Mouse (Mus musculus) kidney, adult 11 months (tissue): ENCODE results near the gene Hcn1.

Experiments
- DNase-seq: peaks from one replicate; pipeline ENCODE4 v3.0.0; 2022

Hcn1 gene

DNA sequence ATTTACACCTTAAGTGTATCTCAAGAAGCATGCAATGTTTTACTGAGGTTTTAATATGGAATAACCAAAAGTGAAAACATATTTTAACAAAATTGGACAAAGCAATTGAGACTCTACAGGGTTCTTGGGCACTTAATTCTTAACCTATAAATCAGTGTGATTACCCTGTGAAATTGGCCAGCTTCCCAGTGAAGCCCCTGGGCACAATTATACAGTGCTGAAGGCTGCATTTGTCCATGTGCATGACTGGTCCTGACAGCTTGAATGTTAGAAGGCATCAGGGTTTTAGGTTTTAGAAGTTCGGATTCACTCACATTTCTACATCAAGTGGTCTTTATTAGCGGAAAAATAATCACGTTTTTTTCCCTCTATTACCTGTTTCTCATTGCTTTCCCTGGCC is 103.9 kb downstream of the Hcn1 start:
- no peak for DNase-seq

DNA sequence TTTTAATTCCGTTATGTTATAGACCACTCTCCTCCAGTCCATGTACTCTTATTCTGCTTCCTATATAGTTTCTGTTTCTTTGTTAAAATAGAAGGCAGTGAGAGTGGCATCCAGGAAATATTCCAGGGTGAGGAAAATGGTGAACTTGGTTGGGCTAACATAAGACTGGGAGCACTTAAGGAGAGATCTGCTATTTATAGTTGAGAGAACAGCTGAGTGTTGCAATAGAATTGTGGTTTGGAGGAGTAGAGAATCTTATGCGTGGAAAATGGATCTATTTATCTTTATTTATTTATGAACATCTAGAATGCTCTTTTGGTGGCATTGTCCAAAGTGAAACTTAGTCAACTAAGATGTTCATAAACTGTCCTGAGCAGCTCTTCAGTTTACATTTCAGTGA is 104.4 kb downstream of the Hcn1 start:
- DNase-seq, result no peak

DNA sequence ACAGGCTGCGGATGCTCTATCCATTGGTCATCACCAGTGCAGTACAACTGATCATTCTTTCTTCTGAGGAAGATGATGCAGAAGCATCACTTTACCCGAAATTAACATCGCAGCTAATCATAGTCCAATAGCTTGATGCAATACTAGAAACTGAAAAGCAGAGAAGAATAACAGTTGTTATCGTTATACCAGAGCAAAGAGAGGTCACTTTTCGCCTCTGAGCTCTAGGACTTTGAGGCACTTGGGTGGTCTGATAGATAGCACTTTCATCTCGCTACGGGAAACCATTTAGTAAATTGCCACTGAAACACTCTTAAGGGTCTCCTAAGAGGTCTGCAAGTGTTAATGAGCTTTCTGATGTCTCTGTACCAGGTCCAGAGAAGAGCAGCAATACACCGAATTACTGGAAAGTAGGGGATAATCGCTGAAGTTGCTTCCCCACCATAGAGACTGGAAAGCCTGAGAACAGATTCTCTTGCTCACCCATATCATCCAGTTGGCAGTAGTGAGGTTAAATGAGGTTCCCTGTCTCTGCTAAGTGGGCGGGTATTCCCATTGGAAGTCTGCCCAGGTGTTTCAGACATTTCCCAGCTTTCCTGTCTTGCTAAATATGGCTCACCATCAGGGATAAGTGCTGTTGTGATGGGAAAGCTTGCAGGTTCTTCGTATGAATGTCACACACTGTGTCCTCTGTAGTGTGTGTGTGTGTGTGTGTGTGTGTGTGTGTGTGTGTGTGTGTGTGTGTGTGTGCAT is 105.0 kb downstream of the Hcn1 start:
- DNase-seq, result no peak

GRCm38 (mm10) chr13:117710811-117711210 is 108.7 kb downstream of the Hcn1 start:
- DNase-seq, result no peak

GRCm38 (mm10) chr13:117722090-117722489 is 120.0 kb downstream of the Hcn1 start:
- no peak for DNase-seq

DNA sequence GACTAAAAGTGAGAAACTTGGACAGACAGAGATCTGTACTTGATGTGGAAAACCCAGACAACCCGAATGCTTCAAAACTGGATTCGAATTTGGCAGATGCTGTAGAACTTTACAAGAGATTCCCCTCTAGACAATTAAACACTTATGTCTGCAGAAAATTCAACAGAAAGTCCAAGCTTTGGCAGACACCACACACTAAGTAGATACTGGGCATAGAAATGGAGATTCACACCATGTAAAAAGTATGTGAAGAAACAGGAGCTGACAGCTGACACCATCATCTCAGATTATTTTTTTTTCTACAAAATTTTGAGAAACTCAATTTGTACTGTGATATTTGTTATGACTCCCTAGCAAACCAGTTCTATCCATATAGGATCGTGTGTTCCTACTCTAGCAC is 122.0 kb downstream of the Hcn1 start:
- no peak for DNase-seq

DNA sequence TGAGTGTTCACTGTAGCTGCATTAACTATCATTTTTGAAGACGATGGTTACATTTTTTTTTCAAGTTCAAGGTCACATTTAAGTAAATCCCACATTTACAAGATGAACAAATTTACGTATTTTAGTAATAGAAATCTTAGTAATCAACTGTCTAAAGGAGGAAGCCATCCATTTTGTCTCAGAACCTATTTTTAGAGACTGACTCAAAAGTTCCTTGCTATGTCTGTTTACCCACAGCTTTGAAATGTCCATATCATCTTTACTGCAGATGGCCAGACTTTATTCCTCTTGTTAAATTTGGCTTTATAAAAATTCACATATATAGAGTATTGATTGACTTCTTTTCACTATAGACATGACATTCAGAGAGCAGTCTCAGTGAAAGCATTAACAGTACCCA is 126.3 kb downstream of the Hcn1 start:
- DNase-seq, result no peak

GRCm38 (mm10) chr13:117732738-117733137 is 130.6 kb downstream of the Hcn1 start:
- DNase-seq, result no peak

- no peak for DNase-seq
These were observed 142.3 kb downstream of the Hcn1 start for GRCm38 (mm10) chr13:117744451-117744850.

- DNase-seq, result no peak
These were observed 143.1 kb downstream of the Hcn1 start for GRCm38 (mm10) chr13:117745173-117745572.

- DNase-seq, result no peak
These were observed 163.4 kb downstream of the Hcn1 start for GRCm38 (mm10) chr13:117765487-117765886.

- no peak for DNase-seq
These were observed 183.3 kb downstream of the Hcn1 start for GRCm38 (mm10) chr13:117785376-117785775.

- no peak for DNase-seq
These were observed 190.7 kb downstream of the Hcn1 start for GRCm38 (mm10) chr13:117792861-117793260.

- DNase-seq, result no peak
These were observed 198.9 kb downstream of the Hcn1 start for GRCm38 (mm10) chr13:117801061-117801460.

DNA sequence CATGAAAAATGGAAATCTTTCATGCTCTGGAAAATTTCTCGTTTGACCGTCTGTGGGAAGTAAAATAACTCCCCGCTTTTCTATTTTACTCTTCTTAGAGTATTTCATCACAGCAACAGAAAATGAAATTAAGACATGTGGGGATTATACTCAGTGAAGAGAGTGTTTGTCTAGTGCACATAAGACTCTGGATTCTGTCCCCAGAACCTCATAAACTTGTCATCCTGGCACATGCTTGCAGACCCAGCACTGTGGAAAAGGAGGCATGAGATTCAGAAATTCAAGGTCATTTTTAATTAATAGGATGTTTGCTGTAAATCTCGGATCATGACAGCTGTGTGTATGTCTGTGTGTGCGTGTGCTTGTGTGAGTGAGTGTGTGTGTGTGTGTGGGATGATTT is 225.5 kb downstream of the Hcn1 start:
- DNase-seq, result no peak

GRCm38 (mm10) chr13:117836658-117837057 is 234.5 kb downstream of the Hcn1 start:
- no peak for DNase-seq

GRCm38 (mm10) chr13:117838264-117838663 is 236.1 kb downstream of the Hcn1 start:
- no peak for DNase-seq

DNA sequence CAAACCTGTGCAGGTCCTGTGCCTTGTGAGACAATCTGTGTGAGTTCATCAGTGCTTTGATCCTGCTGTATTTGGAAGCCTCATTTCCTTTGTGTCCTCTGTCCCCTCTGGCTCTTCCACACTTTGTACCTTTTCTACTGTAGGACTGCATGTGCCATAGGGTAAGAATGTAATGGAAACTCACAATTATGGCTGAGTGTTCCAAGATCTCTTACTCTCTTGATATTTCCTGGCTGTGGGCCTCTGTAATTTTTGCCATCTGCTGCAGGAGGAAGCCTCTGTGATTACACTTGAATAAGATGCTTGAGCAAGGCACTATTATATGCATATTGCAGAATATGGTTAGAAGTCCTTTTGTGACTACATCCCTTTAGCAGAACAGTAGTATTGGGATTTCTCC is 240.2 kb downstream of the Hcn1 start:
- no peak for DNase-seq

DNA sequence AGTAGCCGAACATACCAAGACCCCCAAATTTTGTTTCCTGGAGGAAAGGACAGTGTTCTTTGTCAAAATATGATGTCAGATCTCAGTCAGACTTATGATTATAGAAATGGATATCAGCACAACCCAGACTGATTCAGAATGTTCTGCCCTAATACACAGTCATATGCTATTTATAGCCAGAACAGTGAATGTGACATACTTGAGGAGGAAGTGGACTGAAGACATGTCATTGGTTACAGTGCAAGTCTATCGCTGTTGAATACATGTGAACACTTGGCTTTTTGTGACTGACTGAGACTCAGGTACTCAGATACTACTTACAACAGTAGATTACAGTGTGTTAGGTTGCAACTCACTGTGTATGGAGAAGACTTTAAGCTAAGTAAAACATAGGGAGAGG is 245.2 kb downstream of the Hcn1 start:
- DNase-seq, result no peak

- DNase-seq, result no peak
These were observed 246.6 kb downstream of the Hcn1 start for GRCm38 (mm10) chr13:117848757-117849156.

- DNase-seq, result no peak
These were observed 250.0 kb downstream of the Hcn1 start for GRCm38 (mm10) chr13:117851954-117852710.

GRCm38 (mm10) chr13:117852711-117853051 is 250.6 kb downstream of the Hcn1 start:
- no peak for DNase-seq

- no peak for DNase-seq
These were observed 256.3 kb downstream of the Hcn1 start for GRCm38 (mm10) chr13:117858416-117858815.

DNA sequence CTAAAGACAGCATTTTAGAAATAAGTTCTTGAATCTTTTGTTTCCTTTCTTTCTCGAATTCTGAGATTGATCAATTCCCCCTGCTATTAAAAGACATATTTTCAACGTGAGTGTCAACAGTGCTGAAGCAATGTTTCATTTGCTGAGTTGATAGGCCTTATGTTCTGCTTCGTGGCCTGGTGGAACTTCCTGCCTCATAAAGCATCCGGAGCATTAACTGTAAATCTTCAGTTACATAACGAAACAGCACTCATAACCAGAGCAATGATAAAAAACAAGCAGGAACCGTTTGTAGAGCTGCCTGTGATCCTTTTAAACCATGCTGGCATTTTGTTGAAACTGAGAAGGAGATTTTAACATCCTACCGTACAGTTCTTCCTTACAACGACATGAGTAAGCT is 275.7 kb downstream of the Hcn1 start:
- DNase-seq, result no peak
